Mouse (Mus musculus) kidney, adult 2 months (tissue): ENCODE results near the gene Btbd18.

ENCODE experiments used
- CTCF ChIP-seq: fragments of 200-500 bp; conservative IDR thresholded peaks from 2 replicates; pipeline ENCODE4 v1.5.1; 2011; ENCODE audit warnings: low read depth, mild to moderate bottlenecking, control low read depth, low read length, moderate library complexity, mixed read lengths; ENCODE audit not compliant: insufficient read depth, insufficient read length
- POLR2A ChIP-seq: fragments of 200-500 bp; IDR thresholded peaks from one replicate; pipeline ENCODE4 v1.6.1; 2011; ENCODE audit warnings: low read depth, low read length, control low read depth

GRCm38 (mm10) chr2:84715562-84716361 lies 56.9 kb downstream of the Btbd18 start:
- TF ChIP-seq POLR2A: no peak
- no peak for TF ChIP-seq CTCF
